Mouse (Mus musculus) cortical plate, adult 2 months (tissue): ENCODE data around the gene Ostf1.

Source experiments
- CTCF ChIP-seq: fragments of 200-500 bp; IDR thresholded peaks from 2 replicates; pipeline ENCODE4 v1.5.1; 2011; ENCODE audit warnings: mild to moderate bottlenecking, control low read depth, low read length; ENCODE audit not compliant: insufficient read depth; ENCODE audit errors: extremely low read depth
- POLR2A ChIP-seq: fragments of 200-500 bp; IDR thresholded peaks from 2 replicates; pipeline ENCODE4 v1.6.1; 2011; ENCODE audit warnings: mild to moderate bottlenecking, low read length, control low read depth; ENCODE audit not compliant: insufficient read depth; ENCODE audit errors: extremely low read depth

GRCm38 (mm10) chr19:18582226-18582625 lies 49.4 kb downstream of the Ostf1 start:
- TF ChIP-seq POLR2A (no peak), CTCF (no peak)
